Mouse (Mus musculus): ENCODE measurements around the gene Ncl.
A peak's percentile ranks its signal among the peaks of the same experiment; 100 is the strongest.
"Not testable (repeated sequence)": the region's sequence is repeated elsewhere in the genome, so short reads cannot be mapped to it uniquely, and the experiment has no call there.

Gene Ncl

GRCm38 (mm10) chr1:86359798-86360179 lies 589 bp upstream of the Ncl start:
- DNase-seq (ENCODE audit: low read depth) = no peak

GRCm38 (mm10) chr1:86358229-86358905 lies 833 bp downstream of the Ncl start:
- DNase-seq (ENCODE audit: low read depth) = no peak

GRCm38 (mm10) chr1:86354186-86354585 lies 5.0 kb downstream of the Ncl start:
- no peak for DNase-seq (ENCODE audit: low read depth)

GRCm38 (mm10) chr1:86350576-86350975 lies 8.6 kb downstream of the Ncl start:
- DNase-seq (ENCODE audit: low read depth) = no peak

- no peak for DNase-seq (ENCODE audit: low read depth)
Observed at GRCm38 (mm10) chr1:86349696-86350095, 9.5 kb downstream of the Ncl start.

GRCm38 (mm10) chr1:86349201-86349600 lies 10.0 kb downstream of the Ncl start:
- no peak for DNase-seq (ENCODE audit: low read depth)

GRCm38 (mm10) chr1:86348801-86349200 lies 10.4 kb downstream of the Ncl start:
- no peak for DNase-seq (ENCODE audit: low read depth)

GRCm38 (mm10) chr1:86348083-86348482 lies 11.1 kb downstream of the Ncl start:
- no peak for DNase-seq (ENCODE audit: low read depth)

GRCm38 (mm10) chr1:86347716-86348045 lies 11.5 kb downstream of the Ncl start:
- DNase-seq (ENCODE audit: low read depth) = no peak

DNA sequence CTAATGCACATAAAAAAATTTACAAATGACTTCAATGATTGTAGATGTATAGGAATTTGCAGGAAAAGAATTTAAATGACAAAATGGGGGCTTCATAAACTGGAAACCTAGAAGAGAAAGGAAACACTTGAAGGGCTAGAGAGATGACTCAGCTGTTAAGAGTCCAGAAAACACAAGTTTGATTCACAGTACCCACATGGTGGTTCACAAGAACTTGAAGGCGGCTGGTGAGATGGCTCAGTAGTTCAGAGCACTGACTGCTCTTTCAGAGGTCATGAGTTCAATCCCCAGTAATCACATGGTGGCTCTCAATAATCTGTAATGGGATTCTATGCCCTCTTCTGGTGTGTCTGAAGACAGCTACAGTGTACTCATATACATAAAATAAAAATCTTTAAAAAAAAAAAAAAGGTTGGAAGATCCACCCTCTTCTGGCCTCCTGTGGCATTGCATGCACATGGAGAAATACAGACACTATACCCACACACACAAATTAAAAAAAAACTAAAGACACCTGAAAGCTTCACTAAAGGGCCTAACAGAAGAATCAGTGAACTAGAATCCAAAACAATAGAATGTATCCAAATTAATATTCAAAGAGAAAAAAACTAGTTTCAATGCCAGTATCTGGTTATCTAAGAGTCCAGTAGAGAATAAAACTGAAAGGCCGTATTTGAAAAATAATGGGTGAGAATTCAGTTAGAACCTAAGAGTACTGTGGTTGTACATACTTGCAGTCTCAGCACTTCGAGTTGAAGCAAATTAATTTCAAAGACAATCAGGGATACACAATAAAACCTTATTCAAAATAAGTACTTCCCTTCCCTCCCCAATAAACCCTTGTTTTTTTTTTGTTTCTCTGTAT lies 12.1 kb downstream of the Ncl start:
- no peak for DNase-seq (ENCODE audit: low read depth)

- no peak for DNase-seq (ENCODE audit: low read depth)
Observed at GRCm38 (mm10) chr1:86345956-86346355, 13.2 kb downstream of the Ncl start.

GRCm38 (mm10) chr1:86345069-86345468 lies 14.1 kb downstream of the Ncl start:
- DNase-seq (ENCODE audit: low read depth) = no peak

GRCm38 (mm10) chr1:86343969-86344861 lies 15.0 kb downstream of the Ncl start:
- DNase-seq (ENCODE audit: low read depth) = no peak

- no peak for DNase-seq (ENCODE audit: low read depth)
Observed at GRCm38 (mm10) chr1:86343087-86343645, 16.0 kb downstream of the Ncl start.

DNA sequence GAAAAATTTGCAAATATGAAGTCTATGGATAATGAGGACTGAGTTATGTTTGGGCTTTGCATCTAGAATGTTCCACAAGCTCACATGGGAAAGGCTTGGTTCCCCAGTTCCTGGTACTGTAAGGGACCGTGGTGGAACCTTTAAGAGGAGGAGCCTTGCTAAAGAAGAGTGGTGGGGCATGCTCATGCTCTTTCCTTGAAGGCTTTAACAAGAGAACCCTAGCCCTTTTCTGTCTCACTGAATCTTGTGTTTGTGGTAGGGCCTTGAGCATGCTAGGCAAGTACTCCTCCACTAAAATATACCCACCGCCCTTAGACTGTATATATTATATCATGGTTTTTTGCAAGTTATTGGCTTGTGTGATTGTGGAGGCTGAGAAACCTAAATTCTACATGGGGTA lies 16.8 kb downstream of the Ncl start:
- DNase-seq (ENCODE audit: low read depth) = no peak

- not testable (repeated sequence) for DNase-seq (ENCODE audit: low read depth)
Observed at GRCm38 (mm10) chr1:86341096-86341495, 18.1 kb downstream of the Ncl start.

DNA sequence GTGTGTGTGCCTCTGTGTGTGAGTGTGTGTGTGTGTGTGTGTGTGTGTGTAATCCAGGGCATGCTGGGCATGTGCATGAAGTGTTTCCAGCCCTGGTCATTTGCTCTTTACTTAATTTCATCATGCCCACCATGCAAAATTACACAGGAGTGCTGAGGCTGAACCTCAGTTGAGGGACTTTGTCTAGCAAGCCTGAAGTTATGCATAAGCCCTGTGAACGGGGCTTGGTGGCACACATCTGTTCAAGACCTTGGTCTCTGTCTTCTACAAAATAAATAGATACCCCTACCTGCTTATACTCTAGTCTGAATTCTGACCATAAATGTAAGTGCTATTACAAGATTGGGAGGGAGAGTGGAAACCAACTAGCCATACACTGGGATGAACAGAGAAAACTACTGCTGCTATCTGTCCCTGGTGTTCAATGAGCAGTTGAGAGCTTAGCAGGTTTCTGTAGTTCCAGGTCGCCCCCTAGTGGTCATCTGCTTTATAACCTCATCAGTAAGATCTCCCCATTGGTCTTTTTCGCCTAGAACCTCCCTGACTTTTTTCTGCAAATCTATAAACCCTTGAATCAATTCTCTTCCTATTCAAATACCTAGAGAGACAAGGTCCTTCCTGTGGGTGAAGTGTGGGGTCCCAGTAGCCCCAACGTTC lies 19.9 kb downstream of the Ncl start:
- DNase-seq (ENCODE audit: low read depth) = peak; percentile 85

DNA sequence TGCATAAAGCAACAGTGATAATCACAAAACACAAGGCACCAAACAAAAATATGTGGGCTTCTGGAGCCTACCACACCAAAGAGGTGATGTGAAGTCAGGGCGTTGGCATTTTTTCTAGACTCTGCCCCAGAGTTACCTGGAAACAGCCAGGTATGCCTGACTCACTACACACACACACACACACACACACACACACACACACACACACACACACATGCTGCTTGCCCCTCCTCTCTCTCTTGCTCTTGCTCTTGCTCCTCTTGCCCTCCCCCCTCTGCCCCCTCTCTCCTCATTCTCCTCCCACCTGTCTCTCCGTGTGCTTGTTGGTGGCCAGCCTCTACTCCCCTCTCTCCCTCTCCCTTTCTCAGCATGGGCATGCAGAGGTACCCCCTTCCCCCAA lies 22.9 kb downstream of the Ncl start:
- DNase-seq (ENCODE audit: low read depth) = no peak

GRCm38 (mm10) chr1:86320822-86321413 lies 38.3 kb downstream of the Ncl start:
- peak; percentile 49 for DNase-seq (ENCODE audit: low read depth)

DNA sequence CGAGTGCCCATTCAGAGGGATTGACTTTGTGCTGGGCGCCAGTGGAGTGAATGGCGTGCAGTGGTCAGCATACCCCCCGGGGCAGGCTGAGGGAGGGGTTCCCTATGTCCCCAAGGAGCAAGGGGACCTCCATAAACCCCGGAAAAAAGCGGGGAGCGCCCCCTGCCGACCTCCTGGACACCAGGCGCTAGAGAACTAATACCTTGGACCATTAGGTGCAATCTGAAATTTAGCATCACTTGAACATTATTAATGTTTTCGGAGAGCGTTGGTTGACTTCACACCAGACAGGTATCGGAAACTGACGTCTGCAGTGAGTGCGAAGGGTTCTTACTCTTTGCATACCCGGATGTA lies 45.5 kb downstream of the Ncl start:
- DNase-seq (ENCODE audit: low read depth) = no peak

DNA sequence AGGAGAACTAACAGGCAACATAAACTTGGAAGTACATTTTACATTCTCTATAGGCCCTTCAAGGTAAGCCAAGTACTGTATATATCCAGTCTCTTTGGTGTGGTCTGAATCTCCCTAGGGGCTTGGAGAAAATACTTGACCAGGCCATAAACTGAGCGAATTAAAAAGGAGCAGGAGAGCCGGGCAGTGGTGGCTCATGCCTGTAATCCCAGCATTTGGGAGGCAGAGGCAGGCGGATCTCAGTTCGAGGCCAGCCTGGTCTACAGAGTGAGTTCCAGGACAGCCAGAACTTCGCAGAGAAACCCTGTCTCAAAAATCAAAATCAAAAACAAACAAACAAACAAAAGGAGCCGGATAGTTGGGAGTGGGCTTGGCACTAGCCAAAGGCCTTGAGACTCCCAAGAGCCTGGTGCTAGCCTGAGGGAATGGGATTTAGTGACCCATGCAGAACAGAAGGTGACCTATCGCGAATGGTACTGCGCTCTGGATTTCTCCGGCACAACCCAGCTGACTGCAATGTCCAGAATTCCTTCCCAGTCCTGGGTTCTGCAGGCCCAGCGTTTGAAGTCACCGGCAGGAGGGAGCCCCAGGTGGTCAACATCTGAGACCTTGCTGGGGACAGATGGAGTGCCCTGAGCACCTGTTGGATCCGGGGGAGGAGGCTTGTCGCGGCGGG lies 46.0 kb downstream of the Ncl start:
- DNase-seq (ENCODE audit: low read depth) = no peak

Measured in c-Kit-positive CD71-positive TER-119-negative erythroid progenitor cells, embryonic 14.5 days (primary cell).